Mouse (Mus musculus) small intestine, adult 10 weeks (tissue): ENCODE results near the gene Krtap3-3. TPM values are rescaled to one million over a fixed set of nuclear protein-coding genes. Genes with fewer than 3 reads are reported as not detected.

ENCODE experiments used
- polyA plus RNA-seq: library from polyadenylated mRNA; stranded (reverse); fragments of 350-450 nt; fragmentation: Illumina TruSeq; extraction: RNeasy Lipid Tissue Mini Kit (QIAGEN cat#74804); gene quantifications from one replicate; pipeline ENCODE4 v1.2.3, GENCODE M21; 2014; ENCODE audit warnings: low replicate concordance

Gene Krtap3-3
- not detected for polyA plus RNA-seq

GRCm38 (mm10) chr11:99550765-99551164 is at the start of gene Krtap3-3:
Gene Krtap3-3, minus strand, starts transcription at chr11:99550865.

GRCm38 (mm10) chr11:99597742-99598141 is 47.1 kb upstream of the Krtap3-3 start, which contains the start of gene Krtap9-3:
Gene Krtap9-3, minus strand, starts transcription at chr11:99598105.

GRCm38 (mm10) chr11:99590981-99591380 is 40.3 kb upstream of the Krtap3-3 start, which contains the start of gene Krtap1-3:
Gene Krtap1-3, minus strand, starts transcription at chr11:99591339.

GRCm38 (mm10) chr11:99583245-99583704 is 32.6 kb upstream of the Krtap3-3 start, which contains the start of gene Krtap1-4:
Gene Krtap1-4, minus strand, starts transcription at chr11:99583654.

DNA sequence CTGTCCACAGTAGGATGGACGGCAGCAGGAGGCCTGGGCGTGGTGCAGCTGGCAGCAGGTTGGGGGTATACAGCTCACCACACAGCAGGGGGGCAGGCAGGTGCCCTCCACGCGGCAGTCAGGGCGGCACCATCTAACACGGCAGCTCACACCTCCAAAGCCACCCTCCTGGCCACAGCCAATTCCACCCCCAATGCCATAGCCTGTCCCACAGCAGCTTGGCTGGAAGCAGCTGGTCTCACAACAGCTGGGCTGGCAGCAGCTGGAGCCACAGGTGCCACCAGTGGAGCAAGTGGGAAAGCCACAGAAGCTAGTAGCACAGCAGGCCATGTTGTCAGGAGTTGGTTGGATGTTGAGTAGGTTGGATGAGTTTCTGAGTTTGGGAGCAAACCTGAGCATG is 30.0 kb upstream of the Krtap3-3 start, which contains the start of gene Krtap1-5:
Gene Krtap1-5 (minus strand): TSS at position 381 of the 400 bp plus-strand sequence.

GRCm38 (mm10) chr11:99566530-99566929 is 15.9 kb upstream of the Krtap3-3 start, which contains the start of gene Krtap3-1:
Gene Krtap3-1, minus strand, starts transcription at chr11:99566630.

DNA sequence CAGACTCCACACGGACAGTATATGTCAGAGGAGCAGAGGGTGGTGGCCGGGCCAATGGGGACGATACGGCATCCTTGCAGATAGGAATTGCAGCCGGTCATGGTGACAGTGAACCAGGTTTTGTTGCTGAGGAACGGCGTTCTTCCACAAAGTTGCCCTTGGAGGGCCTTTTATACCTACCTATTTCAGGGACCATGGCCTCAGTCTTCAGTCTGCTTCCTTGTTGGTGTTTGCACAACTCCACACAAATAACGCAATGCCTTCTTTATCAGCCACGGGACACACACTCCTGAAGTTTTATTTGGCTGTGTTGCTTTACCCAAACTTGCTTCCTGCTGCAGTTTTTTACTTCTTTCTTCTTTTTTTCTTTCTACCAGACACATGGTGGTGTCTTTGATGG is 8.7 kb upstream of the Krtap3-3 start, which contains the start of gene Gm11939:
Gene Gm11939 (minus strand): TSS at position 101 of the 400 bp plus-strand sequence.

DNA sequence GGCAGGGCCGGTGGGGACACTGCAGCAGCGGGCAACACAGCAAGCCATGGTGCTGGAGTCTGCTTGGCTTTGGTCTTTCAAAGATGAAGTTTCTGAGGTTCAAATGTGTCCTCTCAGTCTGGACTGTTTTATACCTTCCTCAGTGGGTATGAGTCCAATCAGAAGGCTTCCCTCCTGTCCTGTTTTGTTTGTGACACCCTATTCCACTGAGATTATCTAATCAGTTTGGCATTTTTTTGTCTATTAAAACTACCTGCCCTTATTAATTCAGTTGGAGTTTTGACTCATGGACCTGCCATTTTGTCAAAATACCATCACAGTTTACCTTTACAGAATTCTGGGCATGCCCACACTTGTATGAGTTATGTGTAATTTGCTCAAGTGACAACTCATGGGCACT is 6.1 kb upstream of the Krtap3-3 start, which contains the start of gene Krtap3-2:
Gene Krtap3-2 (minus strand): TSS at position 101 of the 400 bp plus-strand sequence.

DNA sequence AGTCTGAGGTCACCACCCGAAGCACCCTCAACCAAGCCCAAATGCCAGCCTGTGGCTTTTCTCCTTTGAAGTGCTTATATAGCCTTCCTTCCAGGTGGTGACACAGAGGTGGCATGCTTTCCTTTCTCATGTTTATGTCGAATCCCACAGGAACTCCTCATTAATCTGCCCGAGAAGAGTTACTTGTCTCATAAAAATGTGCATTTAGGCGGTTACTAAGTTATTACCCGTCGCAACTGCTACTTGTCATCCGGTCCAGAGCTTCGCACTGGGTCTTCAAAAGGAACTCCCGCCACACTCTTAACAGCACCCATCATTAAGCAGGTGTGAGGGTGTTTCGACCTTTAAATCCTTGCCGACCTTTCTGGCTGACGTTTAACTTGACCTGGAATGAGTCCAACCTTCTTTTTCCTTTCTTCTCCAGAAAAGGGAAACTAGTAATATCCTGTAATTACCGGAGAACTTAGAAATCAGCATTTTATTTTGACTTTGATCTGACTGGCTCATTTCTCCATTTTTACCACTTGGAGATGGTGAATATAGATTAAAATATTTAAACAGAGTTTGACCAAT is 29.3 kb downstream of the Krtap3-3 start, which contains the start of gene Krt39:
Gene Krt39 (minus strand): TSS at position 51 of the 573 bp plus-strand sequence.

Other genes starting within 250 kb of the Krtap3-3 start
- not detected for gene Krt25, start 227.9 kb downstream of the Krtap3-3 start, polyA plus RNA-seq
- not detected for gene Krt26, start 212.9 kb downstream of the Krtap3-3 start, polyA plus RNA-seq
- not detected for gene Krt27, start 199.8 kb downstream of the Krtap3-3 start, polyA plus RNA-seq
- not detected for gene Krt28, start 176.0 kb downstream of the Krtap3-3 start, polyA plus RNA-seq
- gene Krt10, start 161.5 kb downstream of the Krtap3-3 start, polyA plus RNA-seq: 11.2 TPM
- gene Krt12, start 128.6 kb downstream of the Krtap3-3 start, polyA plus RNA-seq: 1.2 TPM
- gene Krt20, start 112.7 kb downstream of the Krtap3-3 start, polyA plus RNA-seq: 924 TPM
- gene Krt23, start 57.7 kb downstream of the Krtap3-3 start, polyA plus RNA-seq: 3.3 TPM
- gene Krt39, start 29.5 kb downstream of the Krtap3-3 start, polyA plus RNA-seq: not detected
- not detected for gene Krt40, start 7.7 kb downstream of the Krtap3-3 start, polyA plus RNA-seq
- not detected for gene Krtap3-2, start 6.0 kb upstream of the Krtap3-3 start, polyA plus RNA-seq
- not detected for gene Gm11939, start 8.6 kb upstream of the Krtap3-3 start, polyA plus RNA-seq
- gene Krtap3-1, start 15.8 kb upstream of the Krtap3-3 start, polyA plus RNA-seq: not detected
- gene Krtap1-5, start 30.2 kb upstream of the Krtap3-3 start, polyA plus RNA-seq: not detected
- not detected for gene Krtap1-4, start 32.8 kb upstream of the Krtap3-3 start, polyA plus RNA-seq
- gene Krtap1-3, start 40.5 kb upstream of the Krtap3-3 start, polyA plus RNA-seq: not detected
- gene Krtap9-3, start 47.2 kb upstream of the Krtap3-3 start, polyA plus RNA-seq: not detected
- not detected for gene Gm11938, start 52.4 kb upstream of the Krtap3-3 start, polyA plus RNA-seq
- not detected for gene Gm11937, start 59.3 kb upstream of the Krtap3-3 start, polyA plus RNA-seq
- gene Krtap2-4, start 64.0 kb upstream of the Krtap3-3 start, polyA plus RNA-seq: not detected
- gene Gm11562, start 69.6 kb upstream of the Krtap3-3 start, polyA plus RNA-seq: not detected
- gene Krtap4-1, start 77.4 kb upstream of the Krtap3-3 start, polyA plus RNA-seq: not detected
- gene Krtap4-2, start 84.2 kb upstream of the Krtap3-3 start, polyA plus RNA-seq: not detected
- gene Krtap4-7, start 93.2 kb upstream of the Krtap3-3 start, polyA plus RNA-seq: not detected
- gene Gm11555, start 99.4 kb upstream of the Krtap3-3 start, polyA plus RNA-seq: not detected
- gene Gm11563, start 108.1 kb upstream of the Krtap3-3 start, polyA plus RNA-seq: not detected
- not detected for gene Krtap4-6, start 115.1 kb upstream of the Krtap3-3 start, polyA plus RNA-seq
- gene Gm14190, start 139.9 kb upstream of the Krtap3-3 start, polyA plus RNA-seq: not detected
- not detected for gene Gm14180, start 183.4 kb upstream of the Krtap3-3 start, polyA plus RNA-seq
- not detected for gene Gm11595, start 222.0 kb upstream of the Krtap3-3 start, polyA plus RNA-seq
- not detected for gene Krtap4-8, start 229.8 kb upstream of the Krtap3-3 start, polyA plus RNA-seq
- gene Krtap4-9, start 234.3 kb upstream of the Krtap3-3 start, polyA plus RNA-seq: not detected
- gene Gm11596, start 242.6 kb upstream of the Krtap3-3 start, polyA plus RNA-seq: not detected
- gene Gm11569, start 248.1 kb upstream of the Krtap3-3 start, polyA plus RNA-seq: not detected